Mouse (Mus musculus): ENCODE results near the gene Nob1. TPM values are rescaled to one million over a fixed set of nuclear protein-coding genes. Genes with fewer than 3 reads are reported as not detected.

Nob1 gene
- 6.6 TPM for polyA plus RNA-seq (2014; fragmentation: Illumina TruSeq; extraction: RNeasy Lipid Tissue Mini Kit (QIAGEN cat#74804); ENCODE audit: low read depth, low replicate concordance)

DNA sequence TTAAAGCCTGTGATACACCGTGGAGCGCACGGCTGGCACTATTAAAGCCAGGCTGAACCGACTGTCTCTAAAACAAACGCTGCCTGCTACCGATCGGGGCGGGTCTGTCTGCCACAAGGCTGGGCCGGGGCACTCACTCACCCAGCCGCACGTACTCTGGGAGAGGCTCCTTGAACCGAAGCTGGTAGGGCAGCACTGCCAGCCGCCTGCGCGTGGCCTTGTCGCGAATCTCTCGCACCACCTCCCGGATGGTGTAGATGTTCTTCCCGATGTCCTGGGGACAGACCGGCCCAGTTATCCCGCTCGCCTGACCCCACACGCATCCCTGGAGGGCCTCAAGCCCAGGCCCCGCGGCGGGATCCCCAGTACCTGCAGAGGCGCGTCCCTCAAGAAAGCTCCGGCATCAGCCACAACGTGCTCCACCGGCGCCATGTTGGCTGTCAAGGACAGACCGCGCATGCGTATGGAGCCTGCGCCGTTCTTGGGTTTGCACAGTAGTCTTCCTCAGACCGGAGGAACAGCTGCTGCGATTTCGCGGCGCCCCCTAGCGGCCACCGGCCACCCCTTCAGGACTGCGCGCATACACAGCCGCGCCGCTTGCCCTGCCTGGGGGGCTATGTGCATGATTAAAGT lies at the start of gene Nob1:
TSS of gene Nob1 (minus strand) at position 455 of the 633 bp plus-strand sequence.

DNA sequence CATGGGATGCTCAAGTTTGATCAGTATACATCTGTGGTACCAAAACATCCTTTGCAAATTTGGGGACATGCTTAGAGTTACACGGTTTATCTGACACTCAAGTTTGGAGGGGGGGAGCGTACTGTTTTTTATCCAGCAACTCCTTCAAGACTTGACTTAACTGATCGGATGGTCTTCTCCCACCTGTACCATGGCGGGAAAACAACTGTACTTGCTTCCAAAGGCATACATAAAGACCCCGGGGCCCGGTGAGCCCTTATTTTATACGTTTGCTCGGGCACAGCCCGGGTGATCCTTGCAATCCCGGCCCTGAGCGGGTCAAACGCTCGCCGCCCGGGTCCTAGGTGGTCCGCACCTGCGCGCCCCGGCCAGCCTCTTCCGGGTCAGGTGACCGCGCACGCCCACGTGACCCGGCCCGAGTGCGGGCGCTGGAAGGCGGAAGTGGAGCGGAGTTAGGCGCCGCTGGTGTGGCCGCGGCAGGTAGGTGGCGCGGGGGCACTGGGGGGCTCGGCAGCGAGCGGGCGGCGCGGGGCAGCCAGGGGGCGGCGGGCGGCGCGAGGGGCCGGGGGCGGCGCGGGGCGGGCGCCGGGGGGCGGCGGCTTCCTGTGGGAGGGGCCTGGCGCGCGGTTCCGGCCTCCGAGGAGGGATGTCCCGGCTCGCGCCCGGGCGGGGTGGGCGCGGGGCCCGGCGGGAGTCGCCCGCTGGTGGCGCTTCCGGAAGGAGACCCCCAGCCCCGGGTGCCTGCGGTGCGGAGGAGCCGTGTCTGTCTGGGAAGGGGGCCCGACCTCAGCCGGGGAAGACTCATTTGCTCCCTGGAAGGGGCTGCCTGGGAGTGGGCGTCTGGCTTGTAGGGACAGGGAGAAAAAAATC lies 11.3 kb upstream of the Nob1 start, which contains the start of gene Wwp2:
TSS of gene Wwp2 (plus strand) at position 404 of the 870 bp plus-strand sequence.

DNA sequence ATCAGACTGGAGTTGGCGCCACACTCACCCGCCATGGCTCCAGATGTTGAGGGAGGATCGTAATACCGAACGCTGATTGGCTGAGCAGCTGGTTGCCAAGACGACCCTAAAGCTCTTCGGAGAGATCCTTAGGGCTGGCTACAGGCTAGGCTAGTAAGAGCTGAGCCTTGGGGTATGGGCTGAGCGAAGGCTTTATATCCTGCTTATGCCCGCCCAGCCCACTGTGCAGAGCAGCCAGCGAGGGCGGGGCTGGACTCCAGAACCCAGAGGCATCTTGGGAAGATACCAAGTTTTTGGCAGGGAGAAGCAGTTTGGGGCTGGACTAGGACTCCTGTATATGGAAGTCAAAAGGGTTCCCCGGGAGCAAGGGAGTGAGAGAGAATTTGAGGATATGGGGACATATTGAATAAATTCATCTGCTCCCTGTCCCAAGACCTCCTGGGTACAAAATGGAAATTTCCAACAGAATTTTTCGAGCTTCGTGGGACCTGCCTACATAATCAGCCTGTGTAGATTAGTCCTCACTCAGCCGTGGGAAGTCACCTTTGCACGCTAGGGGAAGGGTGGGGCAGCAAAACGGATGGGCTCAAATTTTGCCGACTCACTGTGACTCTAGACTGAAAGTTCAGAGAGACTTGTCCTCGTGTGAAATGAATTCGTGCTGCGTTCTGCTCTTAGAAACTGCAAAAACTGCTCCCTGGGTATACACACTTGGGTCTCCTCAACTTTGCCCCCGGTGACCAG lies 21.6 kb downstream of the Nob1 start, which contains the start of gene Nqo1:
TSS of gene Nqo1 (minus strand) at position 169 of the 744 bp plus-strand sequence.

Other genes starting within 250 kb of the Nob1 start
- 85.1 TPM for gene Nfat5, start 131.6 kb downstream of the Nob1 start, polyA plus RNA-seq (2014; fragmentation: Illumina TruSeq; extraction: RNeasy Lipid Tissue Mini Kit (QIAGEN cat#74804); ENCODE audit: low read depth, low replicate concordance)
- gene Nqo1, start 21.8 kb downstream of the Nob1 start, polyA plus RNA-seq (2014; fragmentation: Illumina TruSeq; extraction: RNeasy Lipid Tissue Mini Kit (QIAGEN cat#74804); ENCODE audit: low read depth, low replicate concordance) = 83.3 TPM
- gene Wwp2, start 11.3 kb upstream of the Nob1 start, polyA plus RNA-seq (2014; fragmentation: Illumina TruSeq; extraction: RNeasy Lipid Tissue Mini Kit (QIAGEN cat#74804); ENCODE audit: low read depth, low replicate concordance) = 12.7 TPM
- 69.7 TPM for gene Psmd7, start 163.4 kb upstream of the Nob1 start, polyA plus RNA-seq (2014; fragmentation: Illumina TruSeq; extraction: RNeasy Lipid Tissue Mini Kit (QIAGEN cat#74804); ENCODE audit: low read depth, low replicate concordance)

All from kidney, adult 10 weeks (tissue).